Mouse (Mus musculus) adrenal gland, adult 8-10 months (tissue): ENCODE data around the gene Ablim1. TPM values are rescaled to one million over a fixed set of nuclear protein-coding genes. Genes with fewer than 3 reads are reported as not detected.

Experiments
- DNase-seq: peaks from one replicate; pipeline ENCODE4 v3.0.0; 2022
- total RNA-seq, 4 experiments: library from RNA; stranded (reverse); gene quantifications; 2 replicates each; pipeline ENCODE4 v1.2.4; 2022

Ablim1 gene
- total RNA-seq, 4 experiments from 2014 or later = 31.0 to 43.9 (median 33.1) TPM

DNA sequence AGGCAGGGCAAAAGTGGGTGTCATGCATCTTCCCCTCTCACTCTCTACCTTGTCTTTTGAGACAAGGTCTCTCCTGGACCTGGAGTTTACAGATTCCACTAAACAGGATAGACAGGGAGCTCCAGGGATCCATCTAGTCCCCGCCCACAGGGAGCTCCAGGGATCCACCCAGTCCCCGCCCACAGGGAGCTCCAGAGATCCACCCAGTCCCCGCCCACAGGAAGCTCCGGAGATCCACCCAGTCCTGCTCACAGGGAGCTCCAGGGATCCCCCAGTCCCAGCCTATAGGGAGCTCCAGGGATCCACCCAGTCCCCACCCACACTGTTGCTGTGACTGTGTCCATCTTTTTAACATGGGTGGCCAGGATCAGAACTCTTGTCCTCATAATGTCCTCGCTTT lies 16.7 kb downstream of the Ablim1 start:
- peak; percentile 23 for DNase-seq

DNA sequence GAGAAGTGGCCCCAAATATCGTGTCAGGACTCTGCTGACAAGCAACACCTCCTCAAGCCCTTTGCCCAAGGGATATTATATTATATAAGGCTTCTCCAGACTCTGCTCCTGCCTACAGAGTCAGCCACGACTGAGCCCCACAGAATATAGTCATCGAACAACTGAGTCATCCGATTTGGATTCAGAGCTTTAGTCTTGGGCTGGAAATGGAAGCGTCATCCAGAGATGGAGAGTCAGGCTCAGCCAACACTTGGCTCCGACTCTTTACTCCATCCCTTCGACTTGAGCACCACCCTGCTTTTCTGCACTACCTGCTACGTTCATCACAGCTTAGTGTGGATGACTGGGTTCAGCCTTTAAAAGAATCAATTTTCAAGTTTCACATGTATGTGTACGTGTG lies 17.3 kb downstream of the Ablim1 start:
- DNase-seq = no peak

DNA sequence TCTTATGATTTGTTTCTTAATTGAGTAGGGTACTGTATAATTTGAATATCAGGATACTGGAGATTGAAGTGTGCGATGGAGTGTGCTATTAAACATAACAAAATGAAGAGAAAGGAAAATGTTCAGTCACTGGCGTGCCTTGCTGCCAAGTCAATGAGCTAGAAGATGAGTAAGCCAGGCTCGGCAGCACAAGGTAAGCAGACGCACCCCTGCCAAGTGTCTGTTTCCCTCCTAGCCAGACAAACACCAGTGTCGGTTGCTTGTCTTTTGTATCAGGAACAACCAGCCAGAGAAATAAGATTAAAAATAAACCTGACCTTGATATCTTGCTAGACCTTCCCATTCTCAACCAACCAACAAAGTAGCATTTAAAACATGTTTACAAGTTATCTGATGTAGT lies 18.2 kb downstream of the Ablim1 start:
- DNase-seq = peak; percentile 36

DNA sequence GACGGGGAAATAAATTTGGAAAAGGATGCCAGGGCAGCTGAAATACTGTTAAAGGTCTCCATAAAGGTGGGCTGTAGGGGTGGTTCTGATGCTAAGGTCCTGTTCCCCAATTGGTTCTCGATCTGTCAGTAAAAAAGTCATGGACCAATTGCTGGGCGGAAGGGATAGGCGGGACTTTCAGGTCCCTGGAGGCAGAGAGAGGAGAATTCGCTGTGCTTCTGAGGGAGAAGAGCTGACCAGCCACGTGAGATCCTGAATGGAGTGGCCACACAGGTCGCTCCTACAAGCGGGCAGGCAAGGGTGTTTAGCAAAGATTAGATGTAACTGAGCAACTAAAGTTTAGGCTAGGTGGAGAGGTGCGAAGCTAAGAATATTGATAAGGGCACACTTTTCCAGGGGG lies 19.2 kb downstream of the Ablim1 start:
- DNase-seq = no peak

DNA sequence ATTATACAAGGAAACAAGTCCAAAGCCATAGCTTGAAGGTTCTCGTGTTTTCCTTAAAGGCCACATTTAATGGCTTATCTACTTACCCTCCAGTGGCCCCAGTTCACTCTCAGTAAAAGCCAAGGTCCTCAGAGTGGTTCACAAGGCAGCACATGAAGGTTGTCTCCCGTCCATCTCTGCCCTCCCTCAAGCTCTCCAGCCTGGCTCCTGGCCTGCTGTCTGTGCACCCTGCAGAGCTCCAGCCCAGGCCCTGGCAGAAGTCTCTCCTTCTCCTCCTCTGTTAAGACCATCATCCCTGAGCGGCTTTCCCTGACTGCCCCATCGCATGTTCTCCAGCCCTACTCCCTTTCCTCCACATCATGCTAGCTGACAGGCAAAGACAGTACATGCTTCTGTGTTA lies 20.4 kb downstream of the Ablim1 start:
- no peak for DNase-seq

DNA sequence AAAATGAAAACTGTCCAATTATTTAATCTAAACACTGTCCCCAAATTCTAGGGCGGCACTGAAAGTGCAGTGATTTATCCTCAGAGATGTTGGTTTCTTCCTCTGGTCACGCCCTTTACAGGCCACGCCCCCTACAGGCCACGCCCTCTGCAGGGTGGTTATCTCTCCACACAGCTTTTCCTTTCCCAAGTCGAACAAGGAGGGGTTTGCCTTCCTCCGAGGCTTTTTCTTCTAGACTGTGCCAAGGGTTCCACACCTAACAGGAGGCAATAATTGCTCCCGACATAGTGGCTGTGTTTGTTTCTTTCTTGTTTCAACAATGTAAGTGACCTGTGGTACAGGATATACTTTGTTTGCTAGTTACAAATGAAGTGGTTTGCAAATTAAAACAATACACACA lies 21.0 kb downstream of the Ablim1 start:
- DNase-seq = peak; percentile 14

DNA sequence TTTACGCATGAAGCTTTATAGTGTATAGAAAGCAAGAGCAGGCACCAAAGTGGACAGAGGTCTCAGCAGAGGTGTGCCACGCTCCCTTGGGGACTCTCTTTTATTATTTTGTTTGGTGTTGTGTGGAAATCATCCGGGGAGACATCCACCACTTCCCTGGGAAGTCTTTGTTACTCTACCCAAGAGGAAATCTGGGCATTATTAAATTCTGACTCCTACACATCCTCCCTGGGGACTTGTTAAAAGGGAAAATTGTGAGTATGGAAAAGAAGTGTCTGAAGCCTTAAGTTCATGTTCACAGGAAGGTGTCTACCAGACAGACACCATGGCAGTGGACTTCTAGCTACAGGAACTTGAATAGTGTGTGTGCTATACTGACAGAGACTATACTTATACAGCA lies 31.4 kb downstream of the Ablim1 start:
- DNase-seq = no peak

DNA sequence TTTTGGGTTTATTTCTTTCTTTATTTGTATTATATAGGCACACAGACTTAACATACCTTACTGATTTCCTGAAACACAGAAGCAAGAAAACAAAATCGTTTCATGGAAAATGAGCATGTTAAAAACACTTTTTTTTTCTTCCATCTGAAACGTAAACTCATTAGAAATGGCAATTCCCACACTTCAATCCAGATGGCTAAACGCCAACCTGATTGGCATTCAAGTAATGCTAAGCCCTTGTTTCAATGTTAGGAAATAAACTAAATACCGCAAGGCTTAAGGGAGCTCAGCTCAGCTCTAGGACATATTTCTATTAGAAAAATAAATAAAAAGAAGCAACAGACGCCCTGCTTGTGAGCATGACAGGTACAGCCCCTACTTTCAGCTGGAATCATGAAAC lies 32.1 kb downstream of the Ablim1 start:
- DNase-seq = no peak

DNA sequence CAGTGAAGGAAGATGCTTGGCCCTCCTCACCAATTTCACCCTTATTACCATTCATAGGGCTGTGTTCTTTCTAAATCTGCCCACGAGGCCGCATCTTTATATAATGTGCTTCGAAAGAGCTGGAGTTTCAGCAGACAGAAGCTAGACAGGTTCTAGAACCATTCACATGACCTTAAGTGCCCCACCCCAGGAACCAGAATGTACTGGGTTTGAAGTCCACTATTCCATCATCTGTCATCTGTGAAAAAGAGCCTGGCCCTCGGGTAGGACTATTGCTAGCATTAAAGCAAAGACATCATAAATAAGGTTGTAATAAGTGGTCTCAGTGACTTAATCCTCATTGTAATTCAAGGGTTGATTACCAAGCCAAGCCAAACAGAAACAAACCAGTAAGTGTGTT lies 35.1 kb downstream of the Ablim1 start:
- no peak for DNase-seq

DNA sequence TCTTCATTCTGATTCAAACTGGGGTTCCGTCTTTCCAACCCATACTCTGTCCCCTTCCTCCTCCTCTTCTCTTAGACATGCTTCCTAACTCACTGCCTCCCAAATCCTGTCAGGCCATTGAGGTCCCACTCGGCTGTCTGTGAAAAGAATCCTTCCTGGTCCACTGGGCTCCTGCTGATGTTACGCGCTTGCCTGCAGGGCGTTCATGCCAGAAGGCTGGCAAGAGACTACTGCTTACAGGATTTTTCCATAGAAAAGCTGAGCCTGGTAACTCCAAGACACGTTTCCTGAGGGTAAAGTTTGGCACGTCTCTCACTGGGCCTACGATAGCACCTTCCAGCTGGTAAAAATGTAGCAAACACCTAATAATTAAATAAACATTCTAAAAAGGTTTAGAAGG lies 36.5 kb downstream of the Ablim1 start:
- no peak for DNase-seq

DNA sequence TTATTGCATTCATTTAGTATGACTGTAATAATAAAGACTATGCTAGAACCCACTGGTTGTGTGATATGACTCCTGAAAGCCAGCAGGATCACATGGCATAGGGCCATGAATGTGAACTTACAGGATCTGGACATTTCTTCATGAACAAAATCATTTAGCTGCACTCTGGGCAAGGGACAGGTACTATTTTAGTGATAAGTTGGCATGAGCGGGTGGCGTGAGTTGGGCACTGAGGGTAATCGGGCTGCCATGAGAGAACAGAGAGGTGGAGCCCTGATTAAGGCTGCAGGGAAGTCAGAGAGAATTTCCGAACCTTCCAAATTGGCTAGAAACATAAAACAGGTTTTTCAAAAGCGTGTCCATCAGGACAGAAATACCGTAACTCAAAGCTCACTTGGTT lies 37.7 kb downstream of the Ablim1 start:
- no peak for DNase-seq

DNA sequence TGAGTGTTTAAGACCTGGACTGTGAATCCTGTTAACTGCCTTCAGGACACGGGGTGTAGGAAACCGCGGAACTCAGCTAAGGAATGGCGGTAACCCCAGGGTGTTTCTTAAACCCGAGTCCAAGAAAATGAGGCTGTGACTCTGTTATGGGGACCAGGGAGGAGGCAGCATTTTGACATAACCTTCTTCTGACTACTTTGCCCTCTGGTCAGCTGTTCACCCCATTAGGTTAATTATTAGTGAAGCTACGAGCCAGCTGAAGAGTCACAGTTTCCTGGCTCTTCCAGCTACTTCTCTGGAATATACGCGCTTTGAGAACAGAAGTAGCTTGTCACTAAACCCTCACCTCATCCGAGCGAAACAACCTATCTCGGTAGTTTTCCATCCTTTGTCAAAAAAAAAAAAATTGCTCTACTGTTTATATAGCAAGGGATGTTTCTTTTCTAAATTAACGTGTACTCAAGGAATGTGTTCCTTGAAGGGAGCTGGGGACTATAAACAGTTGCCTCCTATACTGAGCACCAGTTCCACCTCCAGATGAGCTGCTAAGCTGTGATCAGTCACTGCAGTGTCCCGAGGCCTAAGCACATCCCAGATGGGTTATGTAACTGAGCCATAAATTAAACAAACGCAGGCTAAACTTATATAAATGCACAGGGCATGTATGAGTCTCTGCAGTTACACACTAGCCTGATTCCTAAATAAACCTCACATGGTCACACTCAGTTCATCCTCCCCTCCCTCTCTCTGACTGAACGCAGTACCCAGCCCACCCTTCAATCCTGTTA lies 39.4 kb downstream of the Ablim1 start:
- DNase-seq = no peak

DNA sequence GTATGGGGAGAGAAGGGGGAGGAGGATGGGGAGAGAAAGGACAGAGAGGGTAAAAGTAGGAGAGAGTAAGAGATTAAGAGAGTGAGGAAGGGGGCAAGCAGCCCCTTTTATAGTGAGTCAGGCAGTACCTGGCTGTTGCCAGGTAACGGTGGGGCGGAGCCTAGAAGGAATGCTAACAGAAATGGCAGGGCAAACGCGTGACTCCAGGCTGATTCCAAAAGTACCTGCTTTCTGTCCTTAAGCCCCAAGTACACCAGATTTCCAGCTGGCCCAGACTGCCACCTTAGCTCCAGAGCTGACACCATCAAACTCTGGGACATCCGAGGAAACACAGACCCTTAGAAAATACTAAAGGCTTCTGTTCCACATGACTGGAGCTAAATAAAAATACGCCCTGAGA lies 40.0 kb downstream of the Ablim1 start:
- no peak for DNase-seq

DNA sequence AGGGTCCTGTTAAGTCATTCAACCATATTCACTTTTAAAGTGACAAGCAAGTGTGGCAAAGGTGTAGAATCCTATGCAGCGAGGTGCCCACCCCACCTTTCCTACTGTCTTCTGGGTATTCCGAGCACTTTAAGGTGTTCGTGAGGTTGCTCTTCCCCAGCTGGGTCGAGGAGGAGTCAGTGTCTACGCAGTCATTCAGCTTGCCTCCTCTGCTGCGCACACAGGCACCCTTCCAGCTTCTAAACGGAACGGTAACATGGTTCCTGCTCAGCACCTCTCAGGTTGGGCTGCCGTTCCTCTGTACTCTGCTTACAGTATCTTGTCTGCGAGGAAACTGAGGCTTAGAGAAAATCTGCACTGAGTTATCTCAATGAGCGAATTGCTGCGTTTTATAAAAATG lies 40.4 kb downstream of the Ablim1 start:
- no peak for DNase-seq

DNA sequence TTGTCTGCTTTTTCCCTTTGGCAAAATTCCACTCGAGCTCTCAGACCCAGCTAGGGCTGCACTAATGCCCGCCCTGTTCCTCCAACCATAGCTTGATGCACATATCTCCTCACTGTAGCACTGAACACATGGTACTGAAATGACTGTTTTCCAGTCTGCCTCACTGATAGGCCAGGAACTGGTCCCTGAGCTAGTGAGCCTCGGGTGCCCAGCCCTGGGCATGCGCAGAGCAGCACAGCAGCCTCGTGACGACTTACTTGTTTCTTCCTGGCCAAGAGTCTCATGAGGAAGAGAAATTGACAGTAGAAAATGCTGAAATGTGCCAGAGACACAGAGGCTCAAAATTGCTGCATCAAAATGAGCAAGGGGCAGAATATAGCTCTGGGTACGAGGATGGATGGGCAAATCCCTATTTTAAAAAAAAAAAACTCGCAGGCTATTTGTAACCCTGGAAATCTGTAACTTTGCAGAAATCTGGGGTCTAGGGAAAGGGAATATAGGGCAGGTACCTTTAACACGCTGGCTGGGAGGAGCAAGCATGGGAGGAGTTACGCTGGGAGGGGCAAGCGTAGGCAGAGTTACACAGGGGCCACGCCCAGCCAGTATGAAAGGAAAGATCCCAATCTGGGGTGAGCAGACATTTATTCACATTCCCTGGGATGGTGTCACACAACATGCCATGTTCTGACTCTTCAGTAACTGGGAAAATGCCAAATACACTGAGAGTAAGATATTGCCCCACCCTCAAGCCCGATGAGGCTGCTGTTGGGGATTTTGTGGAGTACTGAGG lies 41.7 kb downstream of the Ablim1 start:
- DNase-seq = peak; percentile 50

DNA sequence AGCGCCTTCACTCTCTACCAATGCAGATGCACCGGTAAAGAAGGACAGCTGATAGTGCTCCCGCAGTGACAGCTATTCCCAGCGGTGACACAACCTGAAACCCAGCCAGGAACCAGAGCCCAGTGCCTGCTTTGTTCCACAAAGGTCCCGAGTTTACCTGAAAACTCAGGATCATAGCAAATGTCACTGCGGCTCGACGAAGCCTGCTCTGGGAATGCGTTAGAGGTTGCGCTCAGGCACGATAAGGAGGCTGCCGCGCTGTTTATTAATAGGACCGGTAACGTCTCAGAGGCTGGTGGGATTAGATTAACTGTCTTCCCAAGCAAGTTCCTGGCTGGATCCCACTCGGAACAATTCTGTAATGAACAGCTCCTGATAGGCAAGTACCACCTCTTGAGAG lies 43.0 kb downstream of the Ablim1 start:
- no peak for DNase-seq

DNA sequence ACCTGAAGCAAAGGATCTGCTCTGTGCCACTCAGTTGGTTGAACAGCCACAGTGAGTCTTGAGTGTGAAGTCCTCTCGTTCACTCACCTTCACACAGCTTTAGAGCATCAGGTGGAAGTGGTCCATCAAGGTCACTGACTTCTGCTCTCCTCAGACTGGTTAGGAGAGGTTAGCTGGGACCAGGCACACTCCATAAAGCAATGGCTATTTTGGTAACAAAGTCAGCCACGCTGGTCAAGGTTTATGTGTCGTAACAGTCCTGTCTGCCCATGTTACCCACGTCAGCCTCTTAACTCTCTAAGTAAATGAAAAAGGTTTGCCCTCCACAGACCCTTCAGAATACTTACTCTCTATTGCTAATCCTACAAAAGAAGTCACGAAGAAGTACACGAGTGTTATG lies 44.0 kb downstream of the Ablim1 start:
- no peak for DNase-seq

DNA sequence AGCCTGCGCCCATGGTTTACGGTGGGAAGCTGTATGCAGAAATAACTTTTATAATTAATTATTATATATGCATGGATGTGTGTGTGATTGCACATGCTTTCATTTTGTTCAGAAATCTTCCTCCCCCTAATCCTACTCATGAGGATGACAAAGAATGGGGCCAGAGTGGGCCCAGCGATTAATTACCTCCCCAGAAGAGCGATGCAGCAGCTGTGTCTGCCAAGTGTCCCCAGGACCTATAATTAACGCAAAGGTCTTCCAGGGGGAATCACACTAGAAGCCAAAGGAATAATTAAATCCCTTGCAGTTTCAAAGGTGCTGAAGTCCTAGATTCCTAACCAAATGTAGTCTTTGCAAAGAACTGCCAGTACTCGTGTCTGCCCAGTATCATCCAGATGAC lies 44.9 kb downstream of the Ablim1 start:
- DNase-seq = no peak

DNA sequence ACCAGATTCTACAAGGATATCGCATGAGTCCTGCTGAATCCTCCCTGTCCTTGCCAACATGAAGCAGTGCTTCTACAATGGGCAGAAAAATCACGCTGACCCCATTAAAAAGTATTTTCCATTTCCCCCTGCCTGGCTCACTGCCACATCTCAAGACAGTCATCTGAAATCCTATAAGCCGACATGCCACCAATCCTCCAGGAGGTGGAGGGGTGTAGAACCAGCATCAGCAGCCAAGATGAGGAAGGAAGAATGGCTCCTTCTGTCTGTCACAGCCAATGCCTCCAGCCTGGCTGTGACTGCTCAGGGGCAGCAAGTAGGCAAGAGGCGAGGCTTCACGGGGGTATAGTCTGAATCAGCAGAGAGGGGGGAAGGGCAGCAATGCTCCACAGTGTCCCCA lies 47.2 kb downstream of the Ablim1 start:
- no peak for DNase-seq

DNA sequence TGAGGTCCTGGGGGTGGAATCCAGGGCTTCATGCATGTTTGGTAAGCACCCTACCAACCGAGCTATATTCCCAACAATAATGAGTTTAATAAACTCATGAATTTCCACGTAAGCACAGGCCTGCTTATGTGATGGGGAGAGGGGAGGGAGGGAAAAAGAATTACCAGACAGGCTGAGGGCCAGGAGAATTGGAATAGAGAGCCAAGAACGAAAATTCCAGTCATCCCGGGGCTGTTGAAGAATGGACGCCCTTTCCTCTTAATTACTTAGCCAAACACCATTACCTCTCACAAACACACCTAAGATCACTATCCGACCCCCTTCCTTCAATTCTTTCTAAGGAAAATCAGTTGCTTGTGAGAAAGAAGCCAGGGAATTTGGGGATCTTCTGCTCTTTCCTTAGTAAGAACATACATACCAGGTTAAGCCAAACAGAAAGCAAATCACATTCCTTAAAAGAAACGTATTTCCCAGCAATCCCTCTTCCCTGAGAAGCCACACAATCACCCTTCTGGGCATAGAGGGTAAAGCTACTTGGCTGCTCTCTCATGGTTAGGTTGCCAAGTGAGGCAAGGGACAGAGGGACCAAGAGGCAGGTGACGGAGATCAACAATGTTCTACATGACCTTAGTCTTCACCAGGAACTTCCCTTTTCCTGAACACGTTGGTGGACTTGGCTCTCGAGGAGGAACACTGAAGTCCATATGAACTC lies 48.2 kb downstream of the Ablim1 start:
- DNase-seq = no peak

DNA sequence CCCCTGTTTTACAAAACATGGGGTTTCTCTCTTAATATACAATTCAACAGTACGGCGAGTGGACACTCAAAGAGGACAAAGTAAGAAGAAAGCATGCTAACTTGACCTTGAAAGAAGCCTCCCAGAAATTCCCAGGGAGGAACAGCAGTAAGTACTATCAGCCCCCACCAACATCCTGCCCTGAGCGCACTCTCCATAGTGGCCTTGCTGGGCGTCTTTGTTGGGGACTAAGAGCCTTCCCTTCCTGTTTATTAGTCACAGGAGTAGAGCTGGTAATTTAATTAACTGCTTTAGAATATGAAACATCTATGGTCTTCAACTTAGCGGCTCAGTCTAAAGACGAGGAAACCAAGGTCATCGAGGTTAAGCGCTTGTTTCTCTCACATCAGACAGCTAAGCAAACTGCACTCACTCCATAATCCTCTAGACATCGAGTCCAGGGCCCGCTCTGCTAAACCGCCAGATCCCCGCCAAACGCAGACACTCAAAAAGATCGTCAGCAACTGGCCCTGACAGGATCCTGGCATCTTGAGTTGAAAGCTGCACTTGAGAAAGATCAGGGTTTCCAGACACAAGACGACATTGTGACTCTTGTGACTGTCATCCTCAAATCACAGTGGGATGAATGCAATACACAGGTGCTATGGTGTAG lies 50.3 kb downstream of the Ablim1 start:
- no peak for DNase-seq

DNA sequence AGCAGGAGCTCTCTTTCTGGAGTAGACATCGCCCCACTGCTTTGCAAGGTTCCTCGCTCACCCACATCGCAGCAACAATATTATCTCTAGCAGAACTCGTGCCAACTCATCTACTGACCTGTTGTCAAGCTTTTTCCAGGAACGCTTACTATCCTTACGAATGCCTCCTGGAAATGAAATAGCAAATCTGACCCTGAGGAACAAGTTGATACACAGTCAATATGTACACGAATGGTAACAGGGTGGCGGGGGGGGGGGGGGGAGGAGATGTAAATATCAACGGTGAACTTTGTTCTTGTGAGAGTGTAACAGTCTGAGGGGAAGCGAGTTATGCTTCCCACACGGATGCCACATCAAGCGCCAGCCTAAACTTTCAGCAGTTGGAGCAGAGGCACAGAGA lies 56.9 kb downstream of the Ablim1 start:
- no peak for DNase-seq

DNA sequence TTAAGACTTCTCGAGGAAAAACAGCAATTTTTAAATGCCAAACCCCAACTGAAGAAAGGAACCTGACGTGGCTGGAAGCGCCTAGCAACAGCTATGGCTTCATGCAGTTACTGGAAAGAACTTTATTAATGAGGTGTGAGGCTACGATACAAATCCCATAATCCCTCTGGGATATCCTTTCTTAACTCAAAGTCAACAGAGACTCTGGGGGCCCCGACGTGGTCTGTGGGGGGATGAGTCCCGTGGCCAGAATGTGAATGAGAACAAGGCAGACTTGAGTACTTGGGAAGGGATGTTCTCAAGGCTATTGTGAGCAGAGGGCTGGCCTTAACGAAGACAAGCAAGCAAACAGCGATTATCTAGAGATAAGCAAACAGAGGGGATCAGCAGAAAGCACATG lies 58.1 kb downstream of the Ablim1 start:
- DNase-seq = no peak
